Mouse (Mus musculus) urinary bladder, adult 18-20 months (tissue): ENCODE results near the gene Gm12888.
"Not testable (repeated sequence)": the region's sequence is repeated elsewhere in the genome, so short reads cannot be mapped to it uniquely, and the experiment has no call there.

Experiments
- DNase-seq, 2 experiments: peaks; one replicate each; pipeline ENCODE4 v3.0.0; 2022; ENCODE audit warnings: low spot score in 2 of 2, mixed read lengths in 2 of 2

Gm12888 gene

DNA sequence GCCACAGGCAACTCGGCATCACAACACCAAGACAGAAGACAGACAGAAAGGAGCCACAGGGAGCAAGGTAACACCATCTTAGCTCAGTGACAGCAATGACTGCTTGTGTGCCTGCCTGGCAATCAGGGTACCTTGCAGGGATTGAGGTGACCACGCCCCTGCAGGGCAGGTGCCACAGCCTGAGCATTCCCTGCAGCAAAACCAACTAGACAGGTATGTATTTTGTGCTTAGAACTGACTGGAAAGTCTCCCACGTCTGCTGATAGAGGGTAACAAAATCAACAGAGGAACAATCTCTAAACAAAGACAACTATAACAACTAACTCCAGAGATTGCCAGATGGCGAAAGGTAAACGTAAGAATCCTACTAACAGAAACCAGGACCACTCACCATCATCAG lies at the start of gene Gm12888:
TSS of gene Gm12888 (minus strand) at position 101 of the 400 bp plus-strand sequence.
- not testable (repeated sequence) for DNase-seq
